Mouse (Mus musculus): ENCODE results near the gene Cst12.
"Not testable (repeated sequence)": the region's sequence is repeated elsewhere in the genome, so short reads cannot be mapped to it uniquely, and the experiment has no call there.

The Cst12 gene

GRCm38 (mm10) chr2:148789142-148789541, at the start of gene Cst12:
Gene Cst12, plus strand, starts transcription at chr2:148789361.
- DNase-seq = no peak

- no peak for DNase-seq
Observed at GRCm38 (mm10) chr2:148743001-148743400, 46.2 kb upstream of the Cst12 start.

- DNase-seq = no peak
Observed at GRCm38 (mm10) chr2:148743846-148744407, 45.2 kb upstream of the Cst12 start.

GRCm38 (mm10) chr2:148750058-148750457, 39.1 kb upstream of the Cst12 start, which contains the start of gene Cstl1:
Gene Cstl1, plus strand, starts transcription at chr2:148750358.
- DNase-seq = no peak

GRCm38 (mm10) chr2:148751893-148752813, 37.0 kb upstream of the Cst12 start:
- DNase-seq = peak; percentile 64

- DNase-seq = no peak
Observed at GRCm38 (mm10) chr2:148754310-148754846, 34.8 kb upstream of the Cst12 start.

GRCm38 (mm10) chr2:148763648-148764388, 25.3 kb upstream of the Cst12 start:
- no peak for DNase-seq

GRCm38 (mm10) chr2:148771397-148771796, 17.8 kb upstream of the Cst12 start, which contains the start of gene Cst11:
Gene Cst11, minus strand, starts transcription at chr2:148771497.
- DNase-seq = not testable (repeated sequence)

- no peak for DNase-seq
Observed at GRCm38 (mm10) chr2:148781709-148782108, 7.5 kb upstream of the Cst12 start, which contains the start of gene 8030411F24Rik. Gene 8030411F24Rik, plus strand, starts transcription at chr2:148782009.

GRCm38 (mm10) chr2:148798485-148798884, 9.3 kb downstream of the Cst12 start, which contains the start of gene Cst8:
Gene Cst8, plus strand, starts transcription at chr2:148798785.
- DNase-seq = no peak

- DNase-seq = no peak
Observed at GRCm38 (mm10) chr2:148801491-148801921, 12.3 kb downstream of the Cst12 start.

GRCm38 (mm10) chr2:148806696-148807095, 17.5 kb downstream of the Cst12 start:
- DNase-seq = no peak

- DNase-seq = no peak
Observed at GRCm38 (mm10) chr2:148819909-148820308, 30.7 kb downstream of the Cst12 start, which contains the start of gene Cst13. Gene Cst13, plus strand, starts transcription at chr2:148820081.

GRCm38 (mm10) chr2:148825986-148826385, 36.8 kb downstream of the Cst12 start:
- no peak for DNase-seq

GRCm38 (mm10) chr2:148834912-148835311, 45.8 kb downstream of the Cst12 start, which contains the start of gene Cst9:
Gene Cst9, plus strand, starts transcription at chr2:148835147.
- peak; percentile 4 for DNase-seq

- no peak for DNase-seq
Observed at GRCm38 (mm10) chr2:148838075-148838777, 49.1 kb downstream of the Cst12 start.

- no peak for DNase-seq
Observed at GRCm38 (mm10) chr2:148839224-148839623, 50.1 kb downstream of the Cst12 start.
